Mouse (Mus musculus): ENCODE measurements at regions not wholly inside any gene's neighbourhood (a gene's known extent, or its start where the extent isn't known, plus 50 kb on each side); places are given as distances from the start of the nearest gene placed in this dataset.
A peak's percentile ranks its signal among the peaks of the same experiment; 100 is the strongest.

GRCm38 (mm10) chr2:75458898-75459297 lies 200.2 kb upstream of the Hnrnpa3 start:
- TF ChIP-seq EP300 (optimal IDR thresholded peaks at IDR 0.05): no peak
- TF ChIP-seq CTCF (IDR thresholded peaks at IDR 0.05; ENCODE audit: low read depth): 0 out of 2 replicates have a peak, but pooled peaks have one; percentile 11

Measured in stomach, postnatal 0 days (tissue).